Mouse (Mus musculus) forebrain, embryonic 14.5 days (tissue): ENCODE results near the gene Rfx8. TPM values are rescaled to one million over a fixed set of nuclear protein-coding genes. Genes with fewer than 3 reads are reported as not detected.

ENCODE experiments used
- ATAC-seq: fragments of 200-750 bp; cut with Nextera tagmentation; 2 replicates; pipeline ENCODE4 v1.8.0; 2017; ENCODE audit warnings: mild to moderate bottlenecking, moderate library complexity
- DNase-seq: peaks from one replicate; pipeline ENCODE4 v3.0.0-alpha.2; 2015; ENCODE audit warnings: low spot score
- H3K27ac ChIP-seq: fragments of 300-500 bp; sonication (generic); 2 replicates; pipeline ENCODE4 v1.5.1; 2014; ENCODE audit warnings: low read depth, mild to moderate bottlenecking, control low read depth, low read length, moderate library complexity
- H3K27me3 ChIP-seq: fragments of 300-500 bp; sonication (generic); replicated peaks from 2 replicates; pipeline ENCODE4 v1.6.1; 2014; ENCODE audit warnings: low read length, control low read depth, mixed read lengths; ENCODE audit not compliant: control insufficient read depth, insufficient read depth
- H3K36me3 ChIP-seq: fragments of 300-500 bp; sonication (generic); 2 replicates; pipeline ENCODE4 v1.6.1; 2014; ENCODE audit warnings: low read length, control low read depth; ENCODE audit not compliant: control insufficient read depth, insufficient read depth
- H3K4me1 ChIP-seq: fragments of 300-500 bp; sonication (generic); 2 replicates; pipeline ENCODE4 v1.6.1; 2014; ENCODE audit warnings: antibody characterized with exemption, low read length, control low read depth; ENCODE audit not compliant: control insufficient read depth, insufficient read depth
- H3K4me2 ChIP-seq: fragments of 300-500 bp; sonication (generic); 2 replicates; pipeline ENCODE4 v1.6.1; 2014; ENCODE audit warnings: mild to moderate bottlenecking, control low read depth, low read length
- H3K4me3 ChIP-seq: fragments of 300-500 bp; sonication (generic); 2 replicates; pipeline ENCODE4 v1.5.1; 2014; ENCODE audit warnings: low read depth, low read length, control low read depth
- H3K9ac ChIP-seq: fragments of 300-500 bp; sonication (generic); 2 replicates; pipeline ENCODE4 v1.6.1; 2014; ENCODE audit warnings: mild to moderate bottlenecking, low read length, control low read depth, moderate library complexity
- H3K9me3 ChIP-seq: fragments of 300-500 bp; sonication (generic); replicated peaks from 2 replicates; pipeline ENCODE4 v1.6.1; 2016; ENCODE audit warnings: low read length, control low read depth, mixed read lengths; ENCODE audit not compliant: control insufficient read depth
- WGBS: fragments of 180-500 bp; shearing (Covaris S2); extraction: QIAGEN DNeasy Blood & Tissue Kit; methylation state at CpG from one replicate; pipeline ENCODE4 v1.1.7; 2014; 5-methylcytosine and 5-hydroxymethylcytosine counted together
- polyA plus RNA-seq: library from polyadenylated mRNA; unstranded; fragments of >200 nt; fragmentation: Nextera tagmentation; extraction: Ambion mirVana; gene quantifications from 2 replicates; pipeline ENCODE4 v1.2.1, GENCODE M21; 2014

Gene Rfx8
- polyA plus RNA-seq, 1 experiment from 2014 or later: 0.19 TPM

DNA sequence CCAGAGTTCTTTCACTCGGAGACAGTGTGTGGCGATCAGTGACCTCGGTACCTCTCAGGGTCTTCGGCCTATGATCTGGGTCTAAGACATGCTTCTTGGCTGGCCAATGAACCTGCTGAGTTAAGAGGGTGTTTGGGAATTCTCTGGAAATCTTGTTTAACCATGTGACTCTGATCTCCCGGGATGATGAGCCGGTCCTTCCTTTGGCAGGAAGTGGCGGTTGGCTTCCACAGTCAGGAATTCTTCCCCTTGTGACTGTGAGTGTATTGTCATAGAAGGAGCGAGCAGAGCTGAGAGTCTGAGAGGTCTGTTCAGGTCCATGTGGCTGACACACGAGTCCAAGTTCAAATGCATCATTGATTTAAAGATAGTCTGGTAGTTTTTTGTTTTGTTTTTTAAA, 37.4 kb upstream of the Rfx8 start:
- no peak overlapping the region for H3K9ac ChIP-seq
- H3K36me3 ChIP-seq: no peaks in the 10 kb centered on the region
- H3K4me1 ChIP-seq: peaks cover 12% of the 10 kb centered on the region; the same call in 1 of the 2 replicates
- ATAC-seq (no peak), DNase-seq (no peak)
- H3K4me2 ChIP-seq: no peak overlapping the region
- WGBS: 82% methylated on average over 9 of the region's 9 CpGs
- no peak overlapping the region for H3K4me3 ChIP-seq
- H3K9me3 ChIP-seq: no peaks in the 10 kb centered on the region
- H3K27ac ChIP-seq: no peak overlapping the region
- no peaks in the 10 kb centered on the region for H3K27me3 ChIP-seq

DNA sequence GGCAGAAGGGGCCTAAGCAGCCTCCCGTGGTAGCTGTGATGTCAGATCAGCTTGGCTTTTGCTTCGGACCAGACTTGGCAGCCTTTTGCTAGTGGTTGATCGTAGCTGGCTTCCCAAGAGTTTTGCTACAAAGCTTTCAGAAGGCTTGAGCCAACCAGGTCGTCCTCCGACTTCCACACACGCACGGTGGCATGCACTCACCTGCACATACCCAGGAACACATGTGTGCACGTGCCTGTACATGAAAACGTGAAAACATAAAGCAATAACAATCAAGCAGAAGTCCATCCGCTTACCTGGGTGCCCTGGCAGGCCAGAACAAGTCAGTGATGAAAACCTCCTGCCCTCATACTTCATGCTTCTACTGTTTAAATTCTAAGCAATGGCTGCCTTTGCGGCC, 36.2 kb upstream of the Rfx8 start:
- no peak overlapping the region for H3K9ac ChIP-seq
- 85% methylated on average over 11 of the region's 11 CpGs for WGBS
- no peak overlapping the region for H3K4me2 ChIP-seq
- H3K9me3 ChIP-seq: no peaks in the 10 kb centered on the region
- no peaks in the 10 kb centered on the region for H3K27me3 ChIP-seq
- H3K27ac ChIP-seq: no peak overlapping the region
- H3K36me3 ChIP-seq: no peaks in the 10 kb centered on the region
- DNase-seq (no peak), ATAC-seq (no peak)
- no peak overlapping the region for H3K4me3 ChIP-seq
- peaks cover 10% of the 10 kb centered on the region; the same call in 1 of the 2 replicates for H3K4me1 ChIP-seq

DNA sequence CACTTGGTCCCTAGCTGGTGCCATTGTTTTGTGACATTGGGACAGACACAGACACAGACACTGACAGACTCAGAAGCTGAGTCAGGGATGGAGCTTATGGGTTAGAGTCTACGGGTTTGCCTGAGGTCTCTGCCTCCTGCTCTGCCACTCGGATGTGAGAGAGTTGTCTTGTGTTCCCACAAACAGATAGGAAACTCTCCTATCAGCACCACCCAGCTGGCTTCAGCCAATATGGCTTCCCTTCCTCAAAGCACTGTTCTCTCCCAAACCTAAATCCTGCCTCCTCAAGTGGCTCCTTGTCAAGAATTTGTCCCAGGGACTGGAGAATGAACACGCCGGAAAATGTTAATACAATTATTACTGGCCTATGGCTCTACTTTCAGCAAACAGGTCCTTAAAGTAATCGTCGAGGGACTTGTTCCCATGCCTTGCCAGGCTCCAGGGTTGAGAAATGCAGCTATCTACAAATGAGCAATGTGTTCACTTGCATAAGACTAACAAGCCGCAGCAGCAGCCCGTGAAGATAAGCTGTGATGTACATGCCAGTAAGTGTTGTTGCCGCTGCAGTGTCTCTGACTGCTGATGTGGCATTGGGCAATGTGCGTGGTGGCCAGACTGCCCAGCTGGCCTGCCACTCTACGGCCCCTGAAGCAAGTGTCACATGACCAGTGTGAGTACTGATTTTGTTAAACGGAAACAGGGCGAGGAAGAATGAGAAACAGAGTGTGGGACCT, 33.6 kb upstream of the Rfx8 start:
- H3K36me3 ChIP-seq: no peaks in the 10 kb centered on the region
- no peak overlapping the region for H3K4me3 ChIP-seq
- no peak for ATAC-seq
- H3K27ac ChIP-seq: no peak overlapping the region
- no peak overlapping the region for H3K9ac ChIP-seq
- no peak overlapping the region for H3K4me2 ChIP-seq
- 87% methylated on average over 13 of the region's 13 CpGs for WGBS
- H3K9me3 ChIP-seq: no peaks in the 10 kb centered on the region
- no peak for DNase-seq
- no peaks in the 10 kb centered on the region for H3K4me1 ChIP-seq
- H3K27me3 ChIP-seq: no peaks in the 10 kb centered on the region

DNA sequence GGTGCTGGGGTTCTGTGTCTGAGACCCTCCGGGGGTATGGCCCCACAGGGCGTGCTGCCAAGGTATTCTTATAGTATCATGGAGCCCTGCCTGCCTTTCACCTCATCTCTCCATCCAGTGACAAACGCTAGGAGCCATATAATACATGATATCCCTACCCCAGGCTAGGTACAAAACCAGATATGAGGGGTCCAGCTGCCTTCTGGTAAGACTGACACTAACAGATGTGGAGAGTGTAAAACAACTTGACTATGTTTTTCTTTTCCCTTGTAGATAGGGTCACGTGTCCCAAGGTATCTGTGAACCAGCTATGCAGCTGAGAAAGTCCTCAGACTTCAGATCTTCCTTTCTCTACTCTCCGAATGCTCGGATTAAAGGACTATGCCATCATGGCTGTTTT, 30.7 kb upstream of the Rfx8 start:
- no peaks in the 10 kb centered on the region for H3K9me3 ChIP-seq
- no peak overlapping the region for H3K4me3 ChIP-seq
- no peak for ATAC-seq
- peaks cover 2% of the 10 kb centered on the region for H3K4me1 ChIP-seq
- 82% methylated on average over 6 of the region's 6 CpGs for WGBS
- no peak overlapping the region for H3K4me2 ChIP-seq
- H3K36me3 ChIP-seq: no peaks in the 10 kb centered on the region
- H3K27ac ChIP-seq: no peak overlapping the region
- no peak overlapping the region for H3K9ac ChIP-seq
- no peaks in the 10 kb centered on the region for H3K27me3 ChIP-seq
- no peak for DNase-seq

DNA sequence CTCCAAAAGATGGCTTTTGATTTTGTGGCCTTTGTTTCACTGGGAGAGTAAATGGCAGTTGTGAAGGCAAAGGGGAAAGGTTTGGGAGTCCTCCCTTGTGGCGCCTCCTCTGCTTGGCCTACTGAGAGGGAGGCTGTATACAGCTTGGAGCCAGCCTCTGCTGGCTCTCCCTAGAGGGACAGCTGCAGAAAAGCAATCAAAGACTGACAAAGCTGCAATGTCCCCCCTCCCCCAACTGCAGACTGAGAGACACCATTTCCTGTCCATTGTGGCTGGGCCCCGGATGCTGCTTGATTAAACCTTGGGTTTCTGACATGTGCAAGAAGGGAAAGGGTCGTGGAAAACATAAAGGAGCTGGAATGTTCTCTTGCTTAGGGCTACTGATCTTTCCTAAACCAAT, 28.9 kb upstream of the Rfx8 start:
- ATAC-seq: peak; percentile 50; the same call in 1 of the 2 replicates
- 21% methylated on average over 3 of the region's 3 CpGs for WGBS
- Histone ChIP-seq H3K27me3 (no peaks in the 10 kb centered on the region), H3K4me2 (no peak overlapping the region), H3K27ac (no peak overlapping the region), H3K4me3 (no peak overlapping the region), H3K9me3 (no peaks in the 10 kb centered on the region), H3K4me1 (peaks cover 7% of the 10 kb centered on the region), H3K9ac (no peak overlapping the region), H3K36me3 (no peaks in the 10 kb centered on the region)
- peak; percentile 50 for DNase-seq

DNA sequence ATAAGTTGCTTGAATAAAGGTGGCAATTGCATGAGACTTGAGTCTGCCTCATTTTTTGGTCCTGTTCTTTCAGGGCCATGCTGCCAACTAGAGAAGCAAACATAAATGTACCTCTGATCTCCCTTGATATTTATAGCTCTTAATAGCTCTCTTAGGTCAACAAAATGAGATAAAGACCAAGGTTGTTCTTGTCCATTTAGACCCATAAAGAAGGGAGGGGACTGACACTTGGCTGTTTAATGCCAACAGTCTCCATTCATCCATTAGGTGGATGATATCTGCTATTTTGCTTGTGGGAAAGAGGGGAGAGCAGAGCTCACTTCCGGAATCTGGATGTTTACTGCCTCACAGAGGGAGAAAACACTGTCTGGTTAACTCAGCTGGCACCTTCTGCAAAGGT, 28.4 kb upstream of the Rfx8 start:
- WGBS: 42% methylated on average over 1 of the region's 1 CpGs
- DNase-seq (no peak), ATAC-seq (no peak)
- no peaks in the 10 kb centered on the region for H3K36me3 ChIP-seq
- H3K27ac ChIP-seq: no peak overlapping the region
- peaks cover 7% of the 10 kb centered on the region for H3K4me1 ChIP-seq
- H3K4me2 ChIP-seq: no peak overlapping the region
- H3K9me3 ChIP-seq: no peaks in the 10 kb centered on the region
- H3K27me3 ChIP-seq: no peaks in the 10 kb centered on the region
- H3K4me3 ChIP-seq: no peak overlapping the region
- no peak overlapping the region for H3K9ac ChIP-seq

DNA sequence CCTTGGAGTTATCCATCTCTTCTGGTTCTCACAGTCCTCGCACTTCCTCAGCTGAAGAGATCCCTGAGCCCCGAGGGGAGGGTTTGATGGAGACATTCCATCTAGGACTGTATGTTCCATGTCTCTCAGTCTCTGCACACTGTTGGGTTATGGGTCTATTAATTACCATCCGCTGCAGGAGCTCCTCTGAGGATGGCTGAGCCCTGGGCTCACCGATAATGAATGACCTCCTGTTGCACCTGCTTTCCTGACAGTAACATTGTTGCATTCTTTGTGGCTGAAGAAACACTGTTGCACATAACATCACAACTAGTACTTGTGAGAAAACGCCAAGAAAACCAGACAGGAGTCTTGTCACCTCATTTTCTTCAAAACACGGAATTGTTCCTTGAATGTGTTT, 27.9 kb upstream of the Rfx8 start:
- 86% methylated on average over 6 of the region's 6 CpGs for WGBS
- Histone ChIP-seq H3K9ac (no peak overlapping the region), H3K4me1 (peaks cover 7% of the 10 kb centered on the region), H3K4me3 (no peak overlapping the region), H3K4me2 (no peak overlapping the region), H3K27me3 (no peaks in the 10 kb centered on the region), H3K9me3 (no peaks in the 10 kb centered on the region), H3K36me3 (no peaks in the 10 kb centered on the region), H3K27ac (no peak overlapping the region)
- ATAC-seq (no peak), DNase-seq (no peak)

DNA sequence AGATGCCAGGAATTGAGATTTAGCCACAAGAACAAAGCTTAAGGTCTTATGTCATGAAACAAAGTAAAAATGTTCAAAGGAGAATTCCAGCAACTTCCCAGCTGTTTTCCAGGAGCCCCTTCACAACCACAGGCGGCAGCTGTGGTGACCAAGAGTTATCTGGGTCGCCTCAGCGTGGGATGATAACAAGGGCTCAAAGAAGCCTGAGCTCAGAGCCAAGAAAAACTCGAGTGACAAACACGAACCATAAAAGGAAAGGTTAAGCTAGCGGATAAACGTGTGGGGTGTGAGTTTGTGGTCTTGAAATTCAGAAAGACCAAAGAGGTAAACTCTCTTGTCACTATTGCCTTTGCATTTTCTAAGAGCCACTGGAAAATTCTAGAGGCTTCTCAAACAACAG, 25.7 kb upstream of the Rfx8 start:
- no peaks in the 10 kb centered on the region for H3K9me3 ChIP-seq
- H3K9ac ChIP-seq: no peak overlapping the region
- H3K4me3 ChIP-seq: no peak overlapping the region
- no peak for DNase-seq
- H3K4me1 ChIP-seq: peaks cover 7% of the 10 kb centered on the region
- H3K36me3 ChIP-seq: no peaks in the 10 kb centered on the region
- 24% methylated on average over 7 of the region's 7 CpGs for WGBS
- H3K27ac ChIP-seq: no peak overlapping the region
- no peak for ATAC-seq
- no peak overlapping the region for H3K4me2 ChIP-seq
- H3K27me3 ChIP-seq: no peaks in the 10 kb centered on the region

DNA sequence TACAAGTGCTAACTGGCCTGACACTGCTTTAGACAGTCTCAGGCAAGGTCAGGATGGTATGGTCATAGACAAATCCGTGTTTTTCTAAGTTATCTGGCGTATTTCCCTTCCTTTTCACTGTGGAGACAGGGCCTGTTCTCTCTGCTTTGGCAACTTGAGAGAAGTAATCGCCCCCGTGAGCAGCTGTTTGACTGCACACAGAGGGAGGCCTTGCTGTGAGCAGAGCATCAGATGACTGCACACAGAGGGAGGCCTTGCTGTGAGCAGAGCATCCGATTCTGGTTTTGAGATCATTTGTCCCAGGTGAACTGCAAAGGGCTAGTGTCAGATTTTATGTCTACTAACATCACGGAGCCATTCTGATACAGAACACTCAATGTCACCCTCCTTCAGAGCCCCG, 20.2 kb upstream of the Rfx8 start:
- Histone ChIP-seq H3K9ac (no peak overlapping the region), H3K27me3 (no peaks in the 10 kb centered on the region), H3K4me3 (no peak overlapping the region), H3K36me3 (no peaks in the 10 kb centered on the region), H3K27ac (no peak overlapping the region), H3K4me1 (no peaks in the 10 kb centered on the region), H3K9me3 (no peaks in the 10 kb centered on the region), H3K4me2 (no peak overlapping the region)
- 45% methylated on average over 7 of the region's 7 CpGs for WGBS
- ATAC-seq (no peak), DNase-seq (no peak)
